Mouse (Mus musculus): ENCODE results near the gene Rsl24d1. TPM values are rescaled to one million over a fixed set of nuclear protein-coding genes. Genes with fewer than 3 reads are reported as not detected.
"Not testable (repeated sequence)": the region's sequence is repeated elsewhere in the genome, so short reads cannot be mapped to it uniquely, and the experiment has no call there.

Gene Rsl24d1
- polyA plus RNA-seq, 1 experiment from 2014 or later = 86.3 TPM

- H3K27ac ChIP-seq (ENCODE audit: low read length); H3K9me3 ChIP-seq (replicated peaks; ENCODE audit: control insufficient read depth, low read length); H3K4me2 ChIP-seq (ENCODE audit: low read depth, low read length); ATAC-seq (replicated peaks; ENCODE audit: extremely low read depth, insufficient read depth, low FRiP score); H3K9ac ChIP-seq (ENCODE audit: low read length); H3K4me3 ChIP-seq (ENCODE audit: low read length); H3K27me3 ChIP-seq (ENCODE audit: control insufficient read depth, insufficient read depth, low read length); H3K4me1 ChIP-seq (ENCODE audit: control insufficient read depth, insufficient read depth, low read length): not testable (repeated sequence)
- WGBS = 89% methylated on average over 5 of the region's 6 CpGs
- peaks cover 38% of the 10 kb centered on the region for H3K36me3 ChIP-seq (ENCODE audit: control insufficient read depth, insufficient read depth)
These were observed 3.5 kb downstream of the Rsl24d1 start for GRCm38 (mm10) chr9:73116704-73117103.

GRCm38 (mm10) chr9:73118012-73118411 is 4.8 kb downstream of the Rsl24d1 start:
- WGBS = 79% methylated on average over 4 of the region's 4 CpGs
- peaks cover 5% of the 10 kb centered on the region; the same call in 1 of the 2 replicates for H3K4me1 ChIP-seq (ENCODE audit: control insufficient read depth, insufficient read depth, low read length)
- no peak overlapping the region for H3K9ac ChIP-seq (ENCODE audit: low read length)
- H3K4me2 ChIP-seq (ENCODE audit: low read depth, low read length) = no peak overlapping the region
- no peaks in the 10 kb centered on the region for H3K9me3 ChIP-seq (replicated peaks; ENCODE audit: control insufficient read depth, low read length)
- H3K36me3 ChIP-seq (ENCODE audit: control insufficient read depth, insufficient read depth) = peaks cover 42% of the 10 kb centered on the region
- ATAC-seq (replicated peaks; ENCODE audit: extremely low read depth, insufficient read depth, low FRiP score) = no peak
- H3K4me3 ChIP-seq (ENCODE audit: low read length) = no peak overlapping the region
- H3K27me3 ChIP-seq (ENCODE audit: control insufficient read depth, insufficient read depth, low read length) = no peaks in the 10 kb centered on the region
- no peak overlapping the region for H3K27ac ChIP-seq (ENCODE audit: low read length)

GRCm38 (mm10) chr9:73121735-73122134 is 8.5 kb downstream of the Rsl24d1 start:
- Histone ChIP-seq H3K27me3 (ENCODE audit: control insufficient read depth, insufficient read depth, low read length) (no peaks in the 10 kb centered on the region), H3K9ac (ENCODE audit: low read length) (no peak overlapping the region), H3K36me3 (ENCODE audit: control insufficient read depth, insufficient read depth) (peaks cover 50% of the 10 kb centered on the region), H3K27ac (ENCODE audit: low read length) (no peak overlapping the region), H3K4me2 (ENCODE audit: low read depth, low read length) (no peak overlapping the region), H3K9me3 (replicated peaks; ENCODE audit: control insufficient read depth, low read length) (no peaks in the 10 kb centered on the region), H3K4me1 (ENCODE audit: control insufficient read depth, insufficient read depth, low read length) (no peaks in the 10 kb centered on the region), H3K4me3 (ENCODE audit: low read length) (no peak overlapping the region)
- WGBS = 72% methylated on average over 8 of the region's 8 CpGs
- no peak for ATAC-seq (replicated peaks; ENCODE audit: extremely low read depth, insufficient read depth, low FRiP score)

GRCm38 (mm10) chr9:73125043-73125570 is 11.9 kb downstream of the Rsl24d1 start:
- Histone ChIP-seq H3K4me3 (ENCODE audit: low read length) (no peak overlapping the region), H3K27ac (ENCODE audit: low read length) (no peak overlapping the region), H3K27me3 (ENCODE audit: control insufficient read depth, insufficient read depth, low read length) (no peaks in the 10 kb centered on the region), H3K4me2 (ENCODE audit: low read depth, low read length) (no peak overlapping the region), H3K36me3 (ENCODE audit: control insufficient read depth, insufficient read depth) (peaks cover 59% of the 10 kb centered on the region), H3K9me3 (replicated peaks; ENCODE audit: control insufficient read depth, low read length) (no peaks in the 10 kb centered on the region), H3K4me1 (ENCODE audit: control insufficient read depth, insufficient read depth, low read length) (no peaks in the 10 kb centered on the region), H3K9ac (ENCODE audit: low read length) (no peak overlapping the region)
- 86% methylated on average over 8 of the region's 8 CpGs for WGBS
- ATAC-seq (replicated peaks; ENCODE audit: extremely low read depth, insufficient read depth, low FRiP score) = no peak

- Histone ChIP-seq H3K4me2 (ENCODE audit: low read depth, low read length) (no peak overlapping the region), H3K27me3 (ENCODE audit: control insufficient read depth, insufficient read depth, low read length) (no peaks in the 10 kb centered on the region), H3K36me3 (ENCODE audit: control insufficient read depth, insufficient read depth) (peaks cover 44% of the 10 kb centered on the region), H3K27ac (ENCODE audit: low read length) (no peak overlapping the region), H3K4me3 (ENCODE audit: low read length) (no peak overlapping the region), H3K9me3 (replicated peaks; ENCODE audit: control insufficient read depth, low read length) (no peaks in the 10 kb centered on the region), H3K9ac (ENCODE audit: low read length) (no peak overlapping the region), H3K4me1 (ENCODE audit: control insufficient read depth, insufficient read depth, low read length) (no peaks in the 10 kb centered on the region)
- WGBS = 73% methylated on average over 2 of the region's 2 CpGs
- no peak for ATAC-seq (replicated peaks; ENCODE audit: extremely low read depth, insufficient read depth, low FRiP score)
These were observed 14.2 kb downstream of the Rsl24d1 start for GRCm38 (mm10) chr9:73127457-73127856.

- H3K9me3 ChIP-seq (replicated peaks; ENCODE audit: control insufficient read depth, low read length) = no peaks in the 10 kb centered on the region
- no peaks in the 10 kb centered on the region for H3K4me1 ChIP-seq (ENCODE audit: control insufficient read depth, insufficient read depth, low read length)
- H3K36me3 ChIP-seq (ENCODE audit: control insufficient read depth, insufficient read depth) = peaks cover 36% of the 10 kb centered on the region
- no peaks in the 10 kb centered on the region for H3K27me3 ChIP-seq (ENCODE audit: control insufficient read depth, insufficient read depth, low read length)
- 71% methylated on average over 8 of the region's 8 CpGs for WGBS
- H3K27ac ChIP-seq (ENCODE audit: low read length) = no peak overlapping the region
- no peak for ATAC-seq (replicated peaks; ENCODE audit: extremely low read depth, insufficient read depth, low FRiP score)
- no peak overlapping the region for H3K4me2 ChIP-seq (ENCODE audit: low read depth, low read length)
- no peak overlapping the region for H3K4me3 ChIP-seq (ENCODE audit: low read length)
- no peak overlapping the region for H3K9ac ChIP-seq (ENCODE audit: low read length)
These were observed 16.6 kb downstream of the Rsl24d1 start for GRCm38 (mm10) chr9:73129875-73130274.

GRCm38 (mm10) chr9:73130529-73130928 is 17.3 kb downstream of the Rsl24d1 start:
- Histone ChIP-seq H3K27ac (ENCODE audit: low read length) (no peak overlapping the region), H3K27me3 (ENCODE audit: control insufficient read depth, insufficient read depth, low read length) (no peaks in the 10 kb centered on the region), H3K9me3 (replicated peaks; ENCODE audit: control insufficient read depth, low read length) (no peaks in the 10 kb centered on the region), H3K4me3 (ENCODE audit: low read length) (no peak overlapping the region), H3K4me2 (ENCODE audit: low read depth, low read length) (no peak overlapping the region), H3K4me1 (ENCODE audit: control insufficient read depth, insufficient read depth, low read length) (no peaks in the 10 kb centered on the region), H3K36me3 (ENCODE audit: control insufficient read depth, insufficient read depth) (peaks cover 35% of the 10 kb centered on the region), H3K9ac (ENCODE audit: low read length) (no peak overlapping the region)
- no peak for ATAC-seq (replicated peaks; ENCODE audit: extremely low read depth, insufficient read depth, low FRiP score)
- WGBS = 76% methylated on average over 4 of the region's 4 CpGs

GRCm38 (mm10) chr9:73137341-73137886 is 24.2 kb downstream of the Rsl24d1 start:
- 57% methylated on average over 11 of the region's 11 CpGs for whole genome bisulfite sequencing
- Histone ChIP-seq H3K4me3 (ENCODE audit: low read length) (no peak overlapping the region), H3K27me3 (ENCODE audit: control insufficient read depth, insufficient read depth, low read length) (no peaks in the 10 kb centered on the region), H3K27ac (ENCODE audit: low read length) (no peak overlapping the region), H3K4me1 (ENCODE audit: control insufficient read depth, insufficient read depth, low read length) (no peaks in the 10 kb centered on the region), H3K36me3 (ENCODE audit: control insufficient read depth, insufficient read depth) (no peaks in the 10 kb centered on the region), H3K9me3 (replicated peaks; ENCODE audit: control insufficient read depth, low read length) (no peaks in the 10 kb centered on the region), H3K9ac (ENCODE audit: low read length) (no peak overlapping the region), H3K4me2 (ENCODE audit: low read depth, low read length) (no peak overlapping the region)
- ATAC-seq (replicated peaks; ENCODE audit: extremely low read depth, insufficient read depth, low FRiP score) = no peak

- no peaks in the 10 kb centered on the region for H3K36me3 ChIP-seq (ENCODE audit: control insufficient read depth, insufficient read depth)
- no peak overlapping the region for H3K4me2 ChIP-seq (ENCODE audit: low read depth, low read length)
- H3K9me3 ChIP-seq (replicated peaks; ENCODE audit: control insufficient read depth, low read length) = no peaks in the 10 kb centered on the region
- H3K4me1 ChIP-seq (ENCODE audit: control insufficient read depth, insufficient read depth, low read length) = no peaks in the 10 kb centered on the region
- ATAC-seq (replicated peaks; ENCODE audit: extremely low read depth, insufficient read depth, low FRiP score) = no peak
- no peak overlapping the region for H3K9ac ChIP-seq (ENCODE audit: low read length)
- no peaks in the 10 kb centered on the region for H3K27me3 ChIP-seq (ENCODE audit: control insufficient read depth, insufficient read depth, low read length)
- whole genome bisulfite sequencing = 49% methylated on average over 9 of the region's 9 CpGs
- no peak overlapping the region for H3K27ac ChIP-seq (ENCODE audit: low read length)
- H3K4me3 ChIP-seq (ENCODE audit: low read length) = no peak overlapping the region
These were observed 41.1 kb downstream of the Rsl24d1 start for GRCm38 (mm10) chr9:73154347-73154746.

Data from heart, embryonic 16.5 days (tissue).